Mouse (Mus musculus) spleen, adult 2 months (tissue): ENCODE data around the gene Smap1. TPM values are rescaled to one million over a fixed set of nuclear protein-coding genes. Genes with fewer than 3 reads are reported as not detected.

ENCODE experiments used
- DNase-seq, 2 experiments: peaks; one replicate each; pipeline versions ENCODE4 v3.0.0 to v3.0.0-alpha.2; 2012 to 2021; ENCODE audit warnings: low spot score in 2 of 2, low read depth in 1 of 2
- H3K27ac ChIP-seq: fragments of 200-500 bp; 2 replicates; pipeline ENCODE4 v1.5.1; 2012; ENCODE audit warnings: low read length, inconsistent platforms; ENCODE audit not compliant: insufficient read depth
- H3K27me3 ChIP-seq: fragments of 200-500 bp; 2 replicates; pipeline ENCODE4 v1.6.1; 2012; ENCODE audit warnings: mild to moderate bottlenecking, moderate library complexity, low read length, inconsistent platforms; ENCODE audit not compliant: control insufficient read depth, insufficient read depth
- H3K36me3 ChIP-seq: fragments of 200-500 bp; 2 replicates; pipeline ENCODE4 v1.6.1; 2012; ENCODE audit warnings: mild to moderate bottlenecking, low read length, inconsistent platforms; ENCODE audit not compliant: control insufficient read depth, insufficient read depth
- H3K4me1 ChIP-seq: fragments of 200-500 bp; 2 replicates; pipeline ENCODE4 v1.6.1; 2011; ENCODE audit warnings: inconsistent platforms; ENCODE audit not compliant: control insufficient read depth, insufficient read depth, insufficient read length
- H3K4me3 ChIP-seq: fragments of 200-500 bp; 2 replicates; pipeline ENCODE4 v1.5.1; 2011; ENCODE audit warnings: mild to moderate bottlenecking, inconsistent platforms; ENCODE audit not compliant: insufficient read depth, insufficient read length; ENCODE audit errors: extremely low read depth
- CTCF ChIP-seq: fragments of 200-500 bp; IDR thresholded peaks from 2 replicates; pipeline ENCODE4 v1.5.1; 2011; ENCODE audit warnings: mild to moderate bottlenecking, inconsistent platforms; ENCODE audit not compliant: insufficient read depth, insufficient read length, insufficient replicate concordance; ENCODE audit errors: extremely low read depth
- POLR2A ChIP-seq: fragments of 200-500 bp; IDR thresholded peaks from 2 replicates; pipeline ENCODE4 v1.6.1; 2011; ENCODE audit warnings: low read depth, low read length, inconsistent platforms
- WGBS: fragments of 180-500 bp; shearing (Covaris S2); methylation state at CpG from one replicate; pipeline ENCODE4 v1.1.7; 2018; 5-methylcytosine and 5-hydroxymethylcytosine counted together
- polyA plus RNA-seq: library from polyadenylated mRNA; depleted of rRNA; stranded (reverse); fragments of >200 nt; gene quantifications from 2 replicates; pipeline ENCODE4 v1.2.3, GENCODE M21; 2012; rRNA removed

Smap1 gene
- polyA plus RNA-seq, 1 experiment: 24.3 TPM

GRCm38 (mm10) chr1:23798306-23798705 is 123.8 kb downstream of the Smap1 start:
- Histone ChIP-seq H3K36me3 (no peaks in the 10 kb centered on the region), H3K27ac (no peak overlapping the region), H3K4me3 (no peak overlapping the region), H3K27me3 (no peaks in the 10 kb centered on the region), H3K4me1 (no peaks in the 10 kb centered on the region)
- WGBS: 91% methylated on average over 9 of the region's 9 CpGs
- no peak for DNase-seq
- TF ChIP-seq CTCF (no peak), POLR2A (no peak)

Other genes with a start within 250 kb of the Smap1 start
- not detected in 2 replicates for gene B3gat2, start 160.6 kb downstream of the Smap1 start, polyA plus RNA-seq
- gene Sdhaf4, start 83.3 kb upstream of the Smap1 start, polyA plus RNA-seq: 3.1 TPM in 2 replicates
- 0.89 and 0.95 TPM in 2 replicates for gene Fam135a, start 178.0 kb upstream of the Smap1 start, polyA plus RNA-seq